Mouse (Mus musculus) neural tube, embryonic 10.5 days (tissue): Measurements from ENCODE around the gene Tctex1d4.

Experiments
- DNase-seq: peaks from one replicate; pipeline ENCODE4 v3.0.0-alpha.2; 2017; ENCODE audit warnings: low spot score; ENCODE audit errors: extremely low spot score

The Tctex1d4 gene

DNA sequence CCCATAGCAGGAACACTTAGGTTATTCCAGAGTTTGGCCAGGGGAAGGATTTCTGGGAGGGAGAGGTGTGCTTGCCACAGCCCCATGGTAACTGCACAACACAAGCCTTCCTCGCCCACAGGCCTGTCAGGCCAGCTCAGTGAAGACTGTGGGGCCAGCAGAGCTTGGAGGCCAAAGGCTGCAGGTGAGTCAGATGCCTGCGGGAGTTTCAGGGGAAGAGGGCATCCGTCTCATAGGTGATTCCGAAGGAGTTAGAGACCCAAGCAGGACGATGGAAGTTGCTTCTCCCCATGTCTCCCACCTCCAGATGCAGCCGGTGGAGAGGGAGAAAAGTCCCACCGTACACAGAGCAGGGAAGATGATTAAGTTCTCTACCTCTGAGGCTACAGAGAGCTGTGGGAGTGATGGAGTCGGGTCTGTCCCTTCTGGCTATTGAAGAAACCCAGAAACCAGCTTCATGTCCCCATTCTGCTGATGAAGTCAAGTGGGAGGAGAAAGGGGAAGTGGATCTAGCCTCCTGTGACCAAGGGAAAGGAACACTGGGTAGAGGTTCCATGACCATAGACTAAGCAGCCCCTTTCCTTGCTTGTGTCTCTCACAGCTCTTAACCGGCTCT lies at the start of gene Tctex1d4:
Gene Tctex1d4 (plus strand): TSS at position 120 of the 616 bp plus-strand sequence.
- no peak for DNase-seq

DNA sequence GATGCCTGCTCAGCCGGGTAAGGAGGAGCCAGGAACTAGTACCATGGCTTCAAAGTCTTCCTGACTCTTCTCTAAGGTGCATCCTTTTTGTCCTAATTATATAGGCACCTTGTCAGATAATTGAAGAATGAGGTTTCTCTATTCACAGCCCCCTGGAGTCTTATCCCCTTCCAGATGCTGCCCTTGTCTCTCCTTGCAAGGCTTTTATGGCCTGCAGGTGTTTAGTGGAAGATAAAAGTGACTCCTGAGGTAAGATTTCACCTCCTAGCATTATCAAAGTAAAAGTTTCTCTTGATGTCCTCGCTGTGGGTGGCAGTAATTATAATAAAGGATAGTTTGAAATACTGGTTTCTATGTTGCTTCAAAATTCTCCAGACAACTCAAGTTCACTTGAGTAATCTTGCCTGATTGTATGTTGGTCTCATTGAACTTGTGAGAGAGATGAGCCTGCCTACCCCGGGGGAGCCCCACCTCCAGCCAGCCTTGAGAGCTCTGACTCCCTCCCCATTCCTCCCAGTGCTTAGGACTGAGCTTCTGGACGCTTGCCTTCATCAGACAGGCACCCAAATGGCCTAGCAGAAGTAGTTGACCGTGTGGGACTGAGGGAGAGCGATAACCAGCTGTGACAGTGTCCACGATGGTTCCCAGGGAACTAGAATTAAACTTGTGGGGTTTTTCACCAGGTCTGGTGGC lies 38.5 kb upstream of the Tctex1d4 start:
- no peak for DNase-seq

DNA sequence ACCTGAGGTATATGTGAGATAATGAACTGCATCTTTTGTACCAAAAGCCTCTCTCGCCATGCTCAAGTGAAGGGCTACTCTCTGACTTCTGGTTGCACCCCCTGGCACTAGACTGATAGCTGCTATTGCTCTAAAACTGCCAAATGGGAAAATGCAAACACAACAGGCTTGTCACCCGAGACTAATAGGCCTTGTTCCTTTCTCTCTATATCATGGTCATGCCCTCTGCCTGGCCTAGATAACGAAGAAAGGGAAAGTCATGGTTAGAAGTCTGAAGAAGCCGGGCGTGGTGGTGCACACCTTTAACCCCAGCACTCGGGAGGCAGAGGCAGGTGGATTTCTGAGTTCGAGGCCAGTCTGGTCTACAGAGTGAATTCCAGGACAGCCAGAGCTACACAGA lies 36.0 kb upstream of the Tctex1d4 start:
- DNase-seq: no peak

DNA sequence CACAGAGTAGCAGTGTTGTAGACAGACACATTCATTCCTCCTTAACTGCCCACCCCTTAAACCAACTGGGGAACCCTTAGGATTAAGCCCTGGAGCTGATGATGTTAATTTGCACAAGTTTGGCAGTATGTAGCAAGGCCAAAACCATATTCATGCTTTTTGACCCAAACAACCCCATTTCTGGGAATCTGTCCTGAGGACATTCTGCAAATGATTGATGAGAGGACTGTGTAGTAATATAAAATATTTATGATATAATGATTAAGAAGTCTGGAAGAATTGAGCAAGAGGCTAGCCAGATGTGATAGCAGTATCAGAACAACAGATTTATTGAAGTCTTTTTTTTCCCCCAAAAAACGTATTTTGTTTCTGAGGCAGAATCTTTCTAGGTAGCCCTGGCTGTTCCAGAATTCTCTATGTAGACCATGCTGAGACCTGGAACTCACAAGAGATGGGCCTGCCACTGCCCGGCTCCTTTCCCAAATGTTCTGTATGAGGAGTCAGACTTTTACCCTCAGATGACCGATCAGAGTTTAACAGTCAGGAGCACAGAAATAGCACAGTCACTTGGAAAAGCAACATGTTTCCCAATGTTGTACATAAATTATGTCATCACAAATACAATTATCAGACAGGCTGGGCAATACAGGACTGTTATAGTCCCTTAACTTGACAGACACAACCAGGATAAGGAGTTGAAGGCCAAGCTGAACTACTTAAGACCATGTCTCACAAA lies 31.8 kb upstream of the Tctex1d4 start:
- no peak for DNase-seq

DNA sequence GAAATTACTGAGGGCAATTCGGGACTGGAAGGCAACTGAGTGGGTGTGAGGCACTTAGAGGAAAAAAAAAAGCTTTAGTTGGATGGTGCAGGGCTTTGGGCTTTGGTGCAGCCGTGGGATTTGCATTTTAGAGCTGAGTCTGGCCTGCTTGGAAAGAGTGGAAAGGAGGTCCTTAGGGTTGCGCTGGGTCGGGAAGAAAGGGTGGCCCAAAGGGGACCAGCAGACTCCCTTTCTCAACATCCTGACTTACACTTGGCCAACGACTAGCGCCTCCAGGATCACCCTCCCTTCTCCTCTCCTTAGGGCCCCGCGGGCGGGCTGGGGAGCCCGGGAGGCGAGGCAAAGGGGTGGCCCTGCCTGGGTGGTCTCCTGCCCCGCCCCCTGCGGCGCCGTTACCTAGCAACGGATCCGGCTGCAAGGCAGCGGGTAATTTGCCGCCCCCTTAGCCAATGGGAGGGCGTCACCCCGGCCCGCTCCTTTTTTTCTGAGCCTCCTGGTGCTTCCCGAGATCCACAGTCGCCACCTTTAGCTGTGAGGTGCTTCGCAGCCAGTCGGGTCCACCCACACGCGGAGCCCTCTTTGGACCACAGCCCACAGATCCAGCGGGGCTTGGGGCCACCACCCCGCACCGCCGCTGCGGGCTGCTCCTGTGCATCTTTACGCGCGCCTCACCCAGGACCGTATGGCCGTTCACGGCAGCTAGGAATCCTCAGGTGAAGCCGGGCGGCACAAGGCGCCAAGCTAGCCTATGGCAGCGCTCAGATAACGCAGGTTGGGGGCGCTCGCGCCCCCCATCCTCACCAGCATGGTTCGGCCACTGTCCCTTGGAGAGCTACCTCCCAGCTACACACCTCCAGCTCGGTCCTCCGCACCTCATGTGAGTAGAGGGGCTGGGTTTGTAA lies 30.8 kb upstream of the Tctex1d4 start, which contains the start of gene Ptch2:
Gene Ptch2 (plus strand): TSS at position 525 of the 902 bp plus-strand sequence.
- DNase-seq: peak; percentile 92

DNA sequence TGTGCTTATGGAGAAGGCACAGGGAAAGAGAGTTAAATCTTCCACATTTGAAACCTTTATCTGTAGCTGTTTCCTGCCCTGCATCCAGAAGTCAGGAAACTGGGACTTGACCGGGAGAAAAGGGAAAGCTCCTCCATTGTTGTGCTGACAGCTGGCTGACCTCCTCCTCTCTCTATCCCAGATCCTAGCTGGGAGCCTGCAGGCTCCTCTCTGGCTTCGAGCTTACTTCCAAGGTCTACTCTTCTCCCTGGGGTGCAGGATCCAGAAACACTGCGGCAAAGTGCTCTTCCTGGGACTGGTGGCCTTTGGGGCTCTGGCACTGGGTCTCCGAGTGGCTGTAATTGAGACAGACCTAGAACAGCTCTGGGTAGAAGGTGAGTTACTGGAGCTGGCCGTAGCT lies 29.9 kb upstream of the Tctex1d4 start:
- DNase-seq: peak; percentile 45

DNA sequence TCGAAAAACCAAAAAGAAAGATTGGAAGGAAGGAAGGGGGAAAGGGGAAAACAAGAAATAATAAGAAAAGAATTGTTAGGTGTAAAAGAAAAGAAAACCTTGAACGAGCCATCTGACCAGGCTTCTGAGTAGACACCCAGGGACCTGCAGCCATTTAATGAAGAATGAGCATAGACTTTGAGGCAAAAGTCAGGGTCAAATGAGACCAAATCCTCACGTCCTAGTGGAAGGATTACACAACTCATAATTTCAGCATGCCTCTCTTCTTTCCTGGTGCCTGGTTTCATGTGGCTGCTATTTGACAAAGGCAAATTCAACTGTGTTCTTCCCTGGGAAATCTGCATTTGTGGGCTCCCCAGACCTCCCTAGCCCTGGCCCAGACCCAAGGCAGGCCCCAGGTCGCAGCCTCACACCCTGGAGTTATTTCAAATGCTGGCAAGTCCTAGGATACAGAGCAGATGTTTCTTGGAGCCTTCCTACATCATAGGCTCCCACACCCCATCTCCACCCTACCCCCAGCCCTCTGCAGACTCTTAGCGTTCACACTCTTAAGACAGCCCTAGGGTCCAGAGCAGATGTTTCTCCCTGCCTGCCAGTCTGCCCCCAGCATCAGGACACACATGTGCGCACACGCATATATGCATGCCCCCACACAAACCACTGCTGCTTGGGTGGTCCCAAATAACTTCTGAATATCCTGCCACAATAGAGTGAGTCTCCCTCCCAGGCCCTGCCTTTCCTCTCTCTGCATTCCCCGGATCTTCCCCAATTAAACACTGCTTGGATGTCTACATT lies 28.4 kb upstream of the Tctex1d4 start:
- no peak for DNase-seq

DNA sequence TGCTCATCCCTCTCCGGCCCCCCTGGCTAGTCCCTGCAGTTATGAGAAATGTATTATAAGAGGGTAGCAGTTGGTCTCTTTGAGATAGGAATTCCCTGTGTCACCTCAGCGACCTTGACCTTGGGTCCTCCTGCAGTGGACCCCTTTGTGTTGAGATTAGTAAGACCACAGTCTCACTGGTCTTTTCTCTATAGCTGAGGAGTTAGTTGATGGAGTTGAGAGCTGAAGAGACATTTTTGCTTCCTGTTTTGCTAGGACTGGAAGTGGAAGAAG lies 27.9 kb upstream of the Tctex1d4 start:
- no peak for DNase-seq

DNA sequence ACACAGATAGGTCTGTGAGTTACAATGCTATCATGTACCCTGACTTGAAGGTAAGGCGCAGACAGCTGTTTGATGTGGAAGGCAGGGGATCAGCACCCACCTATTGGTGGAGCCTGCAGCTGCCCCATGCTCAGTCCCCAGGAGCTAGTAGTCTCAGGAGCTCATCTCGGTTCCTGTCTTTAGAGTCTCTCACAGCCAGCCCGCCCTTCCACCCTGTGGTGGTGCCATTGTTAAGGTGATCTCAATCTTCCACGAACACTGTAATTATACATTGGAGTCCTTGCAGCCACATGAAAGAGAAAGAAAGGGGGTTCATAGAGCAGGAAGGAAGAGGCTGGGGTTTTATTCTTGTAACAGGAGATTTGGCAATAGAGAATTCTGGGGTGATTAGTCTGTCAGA lies 26.6 kb upstream of the Tctex1d4 start:
- DNase-seq: no peak

DNA sequence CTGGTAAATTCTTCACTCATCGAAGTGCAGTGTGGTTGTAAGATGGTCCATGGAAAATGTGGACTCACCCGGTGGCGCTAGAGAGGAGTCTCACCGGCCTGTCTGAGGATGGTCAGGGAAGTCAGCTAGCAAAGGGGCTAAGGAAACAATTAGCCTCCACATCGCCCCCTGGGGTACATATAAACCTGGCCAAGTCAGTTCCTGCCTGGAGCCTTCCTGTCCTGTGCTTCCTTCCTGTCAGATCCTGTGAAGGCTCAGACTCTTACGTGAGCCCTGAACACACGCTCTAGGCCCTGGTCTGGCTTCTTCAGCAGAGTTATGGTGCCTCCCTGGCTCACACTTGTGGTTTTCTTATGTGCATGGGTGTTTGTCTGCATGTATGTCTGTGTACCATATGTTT lies 25.4 kb upstream of the Tctex1d4 start:
- peak; percentile 38 for DNase-seq

DNA sequence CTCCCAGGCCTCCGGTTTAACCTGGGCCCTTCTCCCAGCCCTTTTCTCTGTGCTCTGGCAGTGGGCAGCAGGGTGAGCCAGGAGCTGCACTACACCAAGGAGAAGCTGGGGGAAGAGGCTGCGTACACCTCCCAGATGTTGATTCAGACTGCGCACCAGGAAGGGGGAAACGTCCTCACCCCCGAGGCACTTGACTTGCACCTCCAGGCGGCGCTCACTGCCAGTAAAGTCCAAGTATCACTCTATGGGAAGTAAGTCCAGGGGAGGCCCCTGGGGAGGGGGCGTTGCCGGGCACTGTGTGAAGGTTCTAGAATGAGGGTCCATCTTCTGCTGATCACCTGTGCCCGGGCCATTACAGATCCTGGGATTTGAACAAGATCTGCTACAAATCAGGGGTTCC lies 21.9 kb upstream of the Tctex1d4 start:
- no peak for DNase-seq

DNA sequence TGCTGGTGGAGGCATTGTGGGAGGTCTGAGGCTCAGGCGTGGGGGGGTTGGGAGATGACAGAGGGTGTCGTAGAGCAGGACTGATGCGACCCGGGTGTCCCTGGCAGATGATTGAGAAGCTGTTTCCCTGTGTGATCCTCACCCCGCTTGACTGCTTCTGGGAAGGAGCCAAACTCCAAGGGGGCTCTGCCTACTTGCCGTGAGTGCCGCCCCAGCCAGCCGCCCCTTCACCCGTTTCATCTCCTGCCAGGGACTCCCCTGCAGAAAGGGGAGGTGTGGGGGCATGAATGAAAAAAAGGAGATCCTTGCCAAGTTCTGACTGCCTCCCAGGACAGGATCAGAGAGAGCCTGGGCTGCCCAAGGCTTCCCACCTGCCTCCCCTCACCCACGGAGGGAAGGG lies 21.5 kb upstream of the Tctex1d4 start:
- DNase-seq: no peak

DNA sequence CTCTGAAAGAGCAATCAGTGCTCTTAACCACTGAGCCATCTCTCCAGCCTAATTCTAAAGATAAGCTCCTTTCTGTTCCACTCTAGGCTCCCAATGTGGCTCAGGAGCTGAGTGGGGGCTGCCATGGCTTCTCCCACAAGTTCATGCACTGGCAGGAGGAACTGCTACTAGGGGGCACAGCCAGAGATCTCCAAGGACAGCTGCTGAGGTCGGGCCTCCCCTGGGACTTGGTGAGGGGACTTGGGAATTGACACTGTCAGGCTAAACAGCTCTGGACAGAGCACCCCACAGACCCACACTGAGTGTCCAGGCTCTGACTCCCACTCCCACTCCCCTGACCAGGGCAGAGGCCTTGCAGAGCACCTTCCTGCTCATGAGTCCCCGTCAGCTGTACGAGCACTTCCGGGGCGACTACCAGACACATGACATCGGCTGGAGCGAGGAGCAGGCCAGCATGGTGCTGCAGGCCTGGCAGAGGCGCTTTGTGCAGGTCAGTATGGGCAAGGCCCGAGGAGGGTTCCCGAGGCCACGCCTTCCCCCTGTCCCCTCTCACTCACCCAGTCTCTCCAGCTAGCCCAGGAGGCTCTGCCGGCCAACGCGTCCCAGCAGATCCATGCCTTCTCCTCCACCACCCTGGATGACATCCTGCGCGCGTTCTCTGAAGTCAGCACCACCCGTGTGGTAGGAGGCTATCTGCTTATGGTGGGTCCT lies 18.6 kb upstream of the Tctex1d4 start:
- DNase-seq: no peak

DNA sequence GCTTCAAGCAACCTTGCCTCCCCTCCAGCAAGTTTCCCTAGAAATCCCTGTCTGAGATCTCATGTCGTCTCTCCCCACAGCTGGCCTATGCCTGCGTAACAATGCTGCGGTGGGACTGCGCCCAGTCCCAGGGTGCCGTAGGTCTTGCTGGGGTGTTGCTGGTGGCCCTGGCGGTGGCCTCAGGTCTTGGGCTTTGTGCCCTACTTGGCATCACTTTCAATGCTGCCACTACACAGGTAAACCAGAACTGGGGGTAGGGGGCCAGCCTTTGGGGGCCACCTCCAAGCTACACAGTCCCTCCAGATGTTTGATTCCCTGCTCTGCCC lies 18.1 kb upstream of the Tctex1d4 start:
- no peak for DNase-seq

DNA sequence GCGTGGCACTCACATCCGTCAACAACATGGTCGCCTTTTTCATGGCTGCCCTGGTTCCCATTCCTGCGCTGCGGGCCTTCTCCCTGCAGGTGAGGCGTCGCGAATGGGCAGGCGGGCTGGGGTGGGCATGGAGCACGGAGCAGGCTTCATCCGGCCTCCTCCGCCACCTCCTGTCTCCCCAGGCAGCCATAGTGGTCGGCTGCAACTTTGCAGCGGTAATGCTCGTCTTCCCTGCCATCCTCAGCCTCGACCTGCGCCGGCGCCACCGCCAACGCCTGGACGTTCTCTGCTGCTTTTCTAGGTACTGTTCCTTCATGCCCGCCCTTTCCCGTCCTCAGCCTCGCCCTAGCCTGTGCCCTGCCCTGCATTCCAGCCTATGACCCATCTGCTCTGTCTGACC lies 17.3 kb upstream of the Tctex1d4 start:
- no peak for DNase-seq

DNA sequence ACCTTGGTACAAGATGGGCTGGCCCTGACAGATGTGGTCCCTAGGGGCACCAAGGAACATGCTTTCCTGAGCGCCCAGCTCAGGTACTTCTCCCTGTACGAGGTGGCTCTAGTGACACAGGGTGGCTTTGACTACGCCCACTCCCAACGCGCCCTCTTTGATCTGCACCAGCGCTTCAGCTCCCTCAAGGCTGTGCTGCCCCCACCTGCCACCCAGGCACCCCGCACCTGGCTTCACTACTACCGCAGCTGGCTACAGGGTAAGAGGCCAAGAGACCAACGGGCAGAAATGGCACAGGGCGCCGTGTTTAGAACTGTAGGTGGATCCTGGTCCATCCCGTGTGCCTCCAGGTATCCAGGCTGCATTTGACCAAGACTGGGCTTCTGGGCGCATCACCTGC lies 16.3 kb upstream of the Tctex1d4 start:
- DNase-seq: no peak

DNA sequence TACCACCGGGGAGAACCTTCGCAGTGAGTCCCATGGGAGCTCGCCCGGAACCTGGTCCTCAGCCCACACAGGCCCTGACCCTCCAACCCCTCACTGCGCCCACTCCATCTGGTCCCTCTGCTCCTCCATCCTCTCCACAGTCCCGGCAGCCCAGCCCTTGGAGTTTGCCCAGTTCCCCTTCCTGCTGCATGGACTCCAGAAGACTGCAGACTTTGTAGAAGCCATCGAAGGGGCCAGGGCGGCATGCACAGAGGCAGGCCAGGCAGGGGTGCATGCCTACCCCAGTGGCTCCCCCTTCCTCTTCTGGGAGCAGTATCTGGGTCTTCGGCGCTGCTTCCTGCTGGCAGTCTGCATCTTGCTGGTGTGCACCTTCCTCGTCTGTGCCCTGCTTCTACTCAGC lies 15.6 kb upstream of the Tctex1d4 start:
- no peak for DNase-seq

DNA sequence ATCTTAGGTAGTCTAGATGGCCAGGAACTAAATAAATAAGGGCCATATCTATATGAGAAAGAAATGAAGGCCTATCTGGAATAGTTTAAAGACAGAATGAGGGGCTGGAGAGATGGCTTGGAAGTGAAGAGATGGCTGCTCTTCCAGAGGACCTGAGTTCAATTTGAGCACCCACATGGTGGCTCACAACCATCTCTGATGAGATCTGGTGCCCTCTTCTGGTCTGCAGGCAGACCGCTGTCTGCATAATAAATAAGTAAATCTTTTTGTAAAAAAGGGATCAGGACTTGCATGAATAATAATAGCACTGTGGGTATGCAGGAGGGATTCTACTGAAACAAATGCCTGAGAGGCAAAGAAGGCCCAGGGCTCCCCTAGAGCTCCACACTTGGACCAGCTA lies 13.4 kb upstream of the Tctex1d4 start:
- no peak for DNase-seq

DNA sequence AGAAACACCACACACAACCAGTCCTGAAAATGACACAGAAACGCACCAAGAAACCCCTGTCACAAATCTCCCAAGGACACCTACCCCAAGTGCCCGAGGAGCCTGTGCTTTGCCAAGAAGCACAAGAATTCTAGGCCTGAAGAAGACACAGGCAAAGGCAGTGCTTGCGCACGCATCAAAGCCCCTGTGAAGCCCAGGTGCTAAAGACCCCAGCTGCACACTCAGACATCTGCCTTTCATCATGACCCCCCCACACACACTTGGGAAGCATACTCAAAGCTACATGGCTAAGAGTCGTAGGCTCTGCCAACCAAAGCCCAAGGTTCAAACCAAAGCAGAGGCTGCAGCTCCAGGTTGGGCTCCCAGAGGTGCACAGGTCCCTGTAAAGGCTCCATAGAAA lies 11.0 kb upstream of the Tctex1d4 start:
- no peak for DNase-seq

DNA sequence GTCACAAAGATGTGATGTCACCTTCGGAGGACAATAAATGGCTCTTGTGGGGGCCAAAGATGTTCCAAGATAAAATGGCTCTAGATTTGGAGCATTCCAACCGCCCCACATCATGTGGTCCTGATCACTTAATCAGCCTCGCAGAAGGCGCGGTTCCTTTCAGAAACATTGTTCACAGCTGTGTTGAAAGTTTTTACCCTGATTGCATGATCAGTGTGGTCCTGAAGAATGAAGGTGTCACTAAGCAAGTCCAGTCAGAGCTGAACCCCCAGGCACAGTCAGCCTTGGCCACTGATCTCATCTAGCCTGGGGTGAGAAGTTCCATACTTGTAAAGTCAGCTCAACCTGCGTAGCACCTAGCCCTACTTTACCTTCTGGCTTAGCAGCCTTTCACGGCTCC lies 8.7 kb upstream of the Tctex1d4 start:
- DNase-seq: no peak

DNA sequence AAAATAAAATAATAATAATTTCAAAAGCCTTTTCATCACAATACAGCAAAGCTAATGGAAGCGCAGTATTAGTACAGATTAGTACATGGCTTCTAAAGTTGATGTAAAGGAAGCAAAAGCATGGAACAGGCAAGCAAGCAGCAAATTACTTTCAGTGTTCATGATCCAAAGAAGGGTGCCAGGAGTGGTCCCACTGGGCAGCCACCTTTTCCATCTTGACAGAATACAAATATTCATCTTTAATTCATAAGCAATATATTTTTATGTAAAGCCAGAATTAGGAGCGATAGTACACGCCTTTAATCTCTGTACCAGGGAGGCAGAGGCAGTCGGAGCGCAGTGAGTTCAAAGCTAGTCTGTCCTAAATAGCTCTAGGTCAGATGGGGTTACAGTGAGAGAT lies 7.0 kb upstream of the Tctex1d4 start:
- DNase-seq: no peak
